Mouse (Mus musculus): Measurements from ENCODE around the gene Tmub2. TPM values are rescaled to one million over a fixed set of nuclear protein-coding genes. Genes with fewer than 3 reads are reported as not detected.

Tmub2 gene
- total RNA-seq, 2 experiments from 2014 or later = 11.5 to 14.6 TPM

- no peak for DNase-seq
These were observed 43.1 kb downstream of the Tmub2 start for GRCm38 (mm10) chr11:102327839-102328238.

DNA sequence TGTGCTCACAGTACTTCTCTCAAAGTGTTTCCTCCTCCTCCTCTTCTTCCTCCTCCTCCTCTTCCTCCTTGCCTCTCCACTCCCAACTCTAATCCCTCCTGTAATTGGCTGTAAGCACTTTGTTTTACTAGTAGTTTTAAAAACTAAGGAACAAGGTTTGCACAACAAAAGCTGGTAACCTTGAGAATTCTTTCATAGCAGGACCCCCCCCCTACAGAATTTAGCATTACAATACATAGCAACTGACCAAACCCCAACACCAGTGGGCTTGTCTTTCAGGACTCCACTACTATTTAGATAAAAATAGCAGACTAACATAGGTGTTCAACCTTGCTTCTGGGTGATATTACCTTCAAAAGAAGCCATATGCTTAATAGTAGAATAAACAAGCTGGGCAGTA lies 44.8 kb downstream of the Tmub2 start:
- DNase-seq = no peak

DNA sequence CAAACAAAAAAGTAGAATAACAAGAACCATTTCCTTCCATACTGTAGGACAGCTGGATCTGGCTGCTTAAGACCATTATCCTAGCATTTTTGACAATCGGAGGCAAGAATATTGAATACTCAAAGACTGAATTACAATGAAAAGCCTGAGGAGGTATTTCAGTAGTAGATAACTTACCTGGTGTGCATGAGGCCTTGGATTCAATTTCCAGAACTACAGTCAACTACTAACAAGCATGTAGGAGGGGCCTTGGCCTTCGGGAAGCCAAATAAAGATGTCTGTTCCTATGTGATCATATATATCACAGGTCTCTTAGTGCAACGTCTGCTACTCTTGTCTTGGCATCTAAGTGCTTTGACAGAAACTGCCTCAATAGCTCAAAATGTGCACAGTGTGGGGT lies 45.3 kb downstream of the Tmub2 start:
- DNase-seq = no peak

- no peak for DNase-seq
These were observed 47.1 kb downstream of the Tmub2 start for GRCm38 (mm10) chr11:102331806-102332205.

- no peak for DNase-seq
These were observed 48.3 kb downstream of the Tmub2 start for GRCm38 (mm10) chr11:102333061-102333460.

GRCm38 (mm10) chr11:102334010-102334409 lies 49.3 kb downstream of the Tmub2 start:
- no peak for DNase-seq

- peak; percentile 35 for DNase-seq
These were observed 50.4 kb downstream of the Tmub2 start for GRCm38 (mm10) chr11:102334973-102335700.

- no peak for DNase-seq
These were observed 51.5 kb downstream of the Tmub2 start for GRCm38 (mm10) chr11:102336191-102336590.

DNA sequence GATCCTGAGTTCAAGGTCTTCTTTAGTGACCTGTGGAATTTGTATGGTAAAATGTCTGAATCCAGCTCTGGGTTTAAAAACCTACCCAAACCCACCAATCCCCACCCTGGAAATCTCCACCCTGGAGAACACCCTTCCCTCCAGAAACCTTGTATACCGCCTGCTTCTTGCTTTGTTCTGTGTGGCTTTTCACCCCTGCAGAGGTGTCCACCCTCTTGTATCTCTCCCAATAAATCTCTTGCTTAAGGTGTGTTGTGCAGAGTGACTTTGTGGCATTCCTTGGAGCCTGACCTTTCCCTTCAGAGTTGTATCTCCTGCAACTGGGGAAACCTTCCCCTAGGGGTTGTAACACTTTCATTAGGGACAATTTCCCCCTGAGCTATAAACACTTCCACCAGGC lies 53.2 kb downstream of the Tmub2 start:
- DNase-seq = no peak

GRCm38 (mm10) chr11:102338561-102338960 lies 53.8 kb downstream of the Tmub2 start:
- DNase-seq = peak; percentile 55

Other genes with a start within 250 kb of the Tmub2 start
- gene Cd300lg, start 243.4 kb upstream of the Tmub2 start, total RNA-seq (2021) = 10 to 100 TPM; 13.1 to 16.5 TPM
- 1 to 10 TPM; 1.2 to 2.1 TPM for gene Mpp2, start 196.4 kb upstream of the Tmub2 start, total RNA-seq (2021)
- gene Ppy, start 183.6 kb upstream of the Tmub2 start, total RNA-seq (2021) = not detected
- not detected for gene Pyy, start 177.1 kb upstream of the Tmub2 start, total RNA-seq (2021)
- gene Nags, start 139.4 kb upstream of the Tmub2 start, total RNA-seq (2021) = not detected
- 10 to 100 TPM in 1 of 2 experiments, 1 to 10 TPM in 1; 9.8 to 12.6 TPM for gene Tmem101, start 128.5 kb upstream of the Tmub2 start, total RNA-seq (2021)
- gene Lsm12, start 99.6 kb upstream of the Tmub2 start, total RNA-seq (2021) = 10 to 100 TPM; 79.7 to 84.2 TPM
- 10 to 100 TPM; 37.8 to 44.5 TPM for gene G6pc3, start 95.3 kb upstream of the Tmub2 start, total RNA-seq (2021)
- gene Hdac5, start 54.8 kb upstream of the Tmub2 start, total RNA-seq (2021) = 10 to 100 TPM; 61.8 to 63.6 TPM
- gene BC030867, start 36.0 kb upstream of the Tmub2 start, total RNA-seq (2021) = not detected
- 10 to 100 TPM; 70.0 to 71.3 TPM for gene Asb16, start 16.2 kb upstream of the Tmub2 start, total RNA-seq (2021)
- 10 to 100 TPM; 12.4 to 13.1 TPM for gene Atxn7l3, start 11.7 kb downstream of the Tmub2 start, total RNA-seq (2021)
- 10 to 100 TPM; 36.6 to 37.8 TPM for gene Ubtf, start 34.8 kb downstream of the Tmub2 start, total RNA-seq (2021)
- gene Slc4a1, start 81.3 kb downstream of the Tmub2 start, total RNA-seq (2021) = under 1 TPM; 0.08 to 0.56 TPM
- gene Rundc3a, start 108.5 kb downstream of the Tmub2 start, total RNA-seq (2021) = under 1 TPM in 1 of 2 experiments, not detected in 1; 0.35 TPM
- gene Slc25a39, start 123.0 kb downstream of the Tmub2 start, total RNA-seq (2021) = 10 to 100 TPM; 54.4 to 76.1 TPM
- 10 to 100 TPM; 28.7 to 35.2 TPM for gene Grn, start 145.4 kb downstream of the Tmub2 start, total RNA-seq (2021)
- 1 to 10 TPM; 1.6 to 2.7 TPM for gene Fam171a2, start 162.8 kb downstream of the Tmub2 start, total RNA-seq (2021)
- 1 to 10 TPM; 1.4 to 1.6 TPM for gene Itga2b, start 185.2 kb downstream of the Tmub2 start, total RNA-seq (2021)

All from gastrocnemius, postnatal 25 days (tissue).